Mouse (Mus musculus): ENCODE measurements around the gene Amigo3.

DNA sequence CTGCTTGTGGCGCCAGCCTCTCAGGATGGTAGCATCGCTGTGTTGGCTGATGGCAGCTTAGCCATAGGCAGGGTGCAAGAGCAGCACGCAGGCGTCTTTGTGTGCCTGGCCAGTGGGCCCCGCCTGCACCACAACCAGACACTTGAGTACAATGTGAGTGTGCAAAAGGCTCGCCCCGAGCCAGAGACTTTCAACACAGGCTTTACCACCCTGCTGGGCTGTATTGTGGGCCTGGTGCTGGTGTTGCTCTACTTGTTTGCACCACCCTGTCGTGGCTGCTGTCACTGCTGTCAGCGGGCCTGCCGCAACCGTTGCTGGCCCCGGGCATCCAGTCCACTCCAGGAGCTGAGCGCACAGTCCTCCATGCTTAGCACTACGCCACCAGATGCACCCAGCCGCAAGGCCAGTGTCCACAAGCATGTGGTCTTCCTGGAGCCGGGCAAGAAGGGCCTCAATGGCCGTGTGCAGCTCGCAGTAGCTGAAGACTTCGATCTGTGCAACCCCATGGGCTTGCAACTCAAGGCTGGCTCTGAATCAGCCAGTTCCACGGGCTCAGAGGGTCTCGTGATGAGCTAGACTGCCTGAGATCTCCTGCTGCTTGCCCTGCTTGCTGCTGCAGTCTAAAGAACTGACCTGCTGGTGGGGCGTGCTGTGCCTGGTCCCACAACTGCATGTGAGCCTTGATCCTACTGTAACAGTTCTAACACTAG is 1.5 kb downstream of the Amigo3 start:
- no peak for TF ChIP-seq CTCF (IDR thresholded peaks at IDR 0.05; ENCODE audit: low read depth, low read length)
- TF ChIP-seq POLR2A (IDR thresholded peaks at IDR 0.05; ENCODE audit: insufficient read depth, low read length): no peak
- TF ChIP-seq EP300 (IDR thresholded peaks at IDR 0.05; ENCODE audit: insufficient read depth, low read depth, low read length): no peak
